Mouse (Mus musculus): ENCODE results near the gene Zfp1. TPM values are rescaled to one million over a fixed set of nuclear protein-coding genes. Genes with fewer than 3 reads are reported as not detected.

Gene Zfp1
- polyA plus RNA-seq, 1 experiment from 2014 or later, result 26.3 TPM

DNA sequence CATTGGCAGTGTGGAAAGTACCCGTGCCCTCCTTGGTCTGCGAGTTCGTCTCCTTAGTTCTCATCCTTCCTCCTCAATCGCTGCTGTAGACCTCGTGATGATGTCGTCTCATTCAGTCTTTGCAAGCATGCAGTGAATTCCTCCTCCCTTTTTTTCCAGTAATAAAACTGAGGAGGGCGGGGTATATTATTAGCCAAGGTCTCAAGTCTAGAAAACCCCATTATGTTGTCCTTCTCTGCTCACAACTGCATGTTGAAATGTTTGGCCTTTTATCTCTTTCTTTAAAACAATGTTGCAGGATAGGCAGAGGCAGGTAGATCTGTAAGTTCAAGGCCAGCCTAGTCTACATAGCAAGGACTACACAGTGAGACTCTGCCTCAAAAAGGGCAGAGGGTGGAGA, 35.8 kb upstream of the Zfp1 start:
- H3K27me3 ChIP-seq, result no peaks in the 10 kb centered on the region
- no peaks in the 10 kb centered on the region for H3K4me1 ChIP-seq
- no peaks in the 10 kb centered on the region for H3K9me3 ChIP-seq
- no peak overlapping the region for H3K4me2 ChIP-seq (replicated peaks)
- H3K36me3 ChIP-seq, result peaks cover 18% of the 10 kb centered on the region
- ATAC-seq (ENCODE audit: insufficient number of reproducible peaks, insufficient read depth, low FRiP score, low TSS enrichment), result no peak
- WGBS, result 92% methylated on average over 7 of the region's 7 CpGs
- no peak overlapping the region for H3K27ac ChIP-seq
- H3K4me3 ChIP-seq, result no peak overlapping the region
- H3K9ac ChIP-seq, result no peak overlapping the region

DNA sequence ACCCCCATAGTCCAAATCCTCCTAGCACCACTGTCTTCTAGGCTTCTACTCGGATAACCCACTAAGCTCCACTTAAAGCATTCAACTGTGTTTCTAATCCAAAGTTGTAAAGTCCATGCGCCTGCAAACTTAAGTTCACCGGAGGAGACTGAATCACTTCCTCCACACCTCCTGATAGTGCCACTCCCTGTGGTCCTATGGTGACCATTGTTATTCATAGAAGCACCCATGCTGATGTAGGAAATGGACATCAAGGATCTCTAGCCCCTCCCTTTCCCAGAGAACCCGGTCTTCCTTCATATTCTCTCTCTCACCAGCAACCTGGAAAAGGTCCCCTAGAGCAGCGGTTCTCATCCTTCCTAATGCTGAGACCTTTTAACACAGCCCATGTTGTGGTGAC, 30.0 kb upstream of the Zfp1 start:
- WGBS, result 91% methylated on average over 5 of the region's 5 CpGs
- no peak overlapping the region for H3K9ac ChIP-seq

DNA sequence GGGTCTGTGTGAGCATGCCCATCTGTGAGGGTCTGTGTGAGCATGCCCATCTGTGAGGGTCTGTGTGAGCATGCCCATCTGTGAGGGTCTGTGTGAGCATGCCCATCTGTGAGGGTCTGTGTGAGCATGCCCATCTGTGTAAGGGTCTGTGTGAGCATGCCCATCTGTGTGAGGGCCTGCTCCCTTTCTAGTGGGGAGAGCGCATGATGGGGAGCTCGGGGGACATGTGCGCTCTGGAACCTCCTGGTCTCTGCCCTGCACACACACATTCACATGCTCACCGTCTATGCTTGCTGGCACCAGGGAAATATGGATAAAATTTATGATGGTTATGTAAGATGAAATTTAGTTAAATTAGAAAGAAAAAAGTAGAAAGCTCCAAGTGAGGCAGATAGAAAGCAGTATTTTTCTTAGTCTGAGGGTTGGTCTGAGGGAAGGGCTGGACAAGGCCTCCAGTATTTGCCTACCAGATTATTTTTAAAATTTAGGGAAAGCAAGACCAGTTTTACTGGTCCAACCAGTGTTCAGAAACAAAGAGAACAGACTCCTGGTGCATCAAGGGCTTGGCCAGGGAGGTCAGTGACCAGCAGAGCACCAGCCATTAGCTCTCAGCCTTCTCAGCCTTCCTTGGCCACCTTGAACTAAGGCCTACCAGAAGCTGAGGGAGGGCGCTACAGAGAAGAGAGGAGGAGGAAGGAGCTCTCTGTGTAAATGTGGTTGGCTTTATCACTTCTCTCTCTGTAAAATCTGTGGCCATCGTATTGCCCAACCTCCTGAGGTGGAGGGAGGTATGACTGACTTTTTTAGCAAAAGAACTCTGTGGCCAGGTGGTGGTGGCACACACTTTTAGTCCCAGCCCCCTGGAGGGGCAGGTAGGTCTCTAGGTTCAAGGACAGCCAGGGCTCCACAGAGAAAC, 28.2 kb upstream of the Zfp1 start:
- peaks cover 25% of the 10 kb centered on the region for H3K36me3 ChIP-seq
- H3K27me3 ChIP-seq, result no peaks in the 10 kb centered on the region
- no peak overlapping the region for H3K9ac ChIP-seq
- H3K27ac ChIP-seq, result no peak overlapping the region
- no peaks in the 10 kb centered on the region for H3K9me3 ChIP-seq
- H3K4me1 ChIP-seq, result 0 out of 2 replicates have a peak, but pooled peaks cover 2% of the 10 kb centered on the region
- no peak overlapping the region for H3K4me2 ChIP-seq (replicated peaks)
- H3K4me3 ChIP-seq, result no peak overlapping the region
- 93% methylated on average over 6 of the region's 6 CpGs for WGBS
- no peak for ATAC-seq (ENCODE audit: insufficient number of reproducible peaks, insufficient read depth, low FRiP score, low TSS enrichment)

More for the DNA sequence above, 30.0 kb upstream of the Zfp1 start:
- ATAC-seq (ENCODE audit: insufficient number of reproducible peaks, insufficient read depth, low FRiP score, low TSS enrichment), result no peak
- H3K27me3 ChIP-seq, result no peaks in the 10 kb centered on the region
- H3K36me3 ChIP-seq, result peaks cover 20% of the 10 kb centered on the region; the same call in 1 of the 2 replicates
- H3K4me2 ChIP-seq (replicated peaks), result no peak overlapping the region
- H3K4me1 ChIP-seq, result 0 out of 2 replicates have a peak, but pooled peaks cover 2% of the 10 kb centered on the region
- H3K4me3 ChIP-seq, result no peak overlapping the region
- H3K27ac ChIP-seq, result no peak overlapping the region
- H3K9me3 ChIP-seq, result no peaks in the 10 kb centered on the region

DNA sequence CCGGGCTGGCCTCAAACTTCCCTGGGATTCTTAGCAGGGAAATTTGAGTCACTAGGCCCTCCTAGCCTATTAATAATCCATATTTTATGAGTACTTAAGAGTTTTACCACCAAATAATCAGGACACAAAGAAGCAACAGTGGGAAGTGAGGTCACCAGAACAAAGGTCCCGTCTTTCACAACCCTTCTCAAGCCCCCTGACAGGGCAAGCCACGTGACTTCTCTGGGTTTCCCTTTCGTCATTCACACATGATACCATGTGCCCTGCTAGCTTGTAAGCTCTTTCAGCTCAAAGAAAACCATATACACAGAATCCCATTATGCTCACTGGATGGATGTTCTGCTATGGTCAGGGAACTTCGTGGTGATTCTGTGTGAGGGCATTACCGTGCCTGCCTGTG, 25.4 kb upstream of the Zfp1 start:
- Histone ChIP-seq H3K36me3 (peaks cover 44% of the 10 kb centered on the region), H3K27me3 (no peaks in the 10 kb centered on the region), H3K27ac (no peak overlapping the region), H3K9me3 (no peaks in the 10 kb centered on the region), H3K9ac (no peak overlapping the region), H3K4me3 (no peak overlapping the region), H3K4me2 (replicated peaks) (no peak overlapping the region), H3K4me1 (0 out of 2 replicates have a peak, but pooled peaks cover 2% of the 10 kb centered on the region)
- WGBS, result 71% methylated on average over 6 of the region's 6 CpGs
- ATAC-seq (ENCODE audit: insufficient number of reproducible peaks, insufficient read depth, low FRiP score, low TSS enrichment), result no peak

DNA sequence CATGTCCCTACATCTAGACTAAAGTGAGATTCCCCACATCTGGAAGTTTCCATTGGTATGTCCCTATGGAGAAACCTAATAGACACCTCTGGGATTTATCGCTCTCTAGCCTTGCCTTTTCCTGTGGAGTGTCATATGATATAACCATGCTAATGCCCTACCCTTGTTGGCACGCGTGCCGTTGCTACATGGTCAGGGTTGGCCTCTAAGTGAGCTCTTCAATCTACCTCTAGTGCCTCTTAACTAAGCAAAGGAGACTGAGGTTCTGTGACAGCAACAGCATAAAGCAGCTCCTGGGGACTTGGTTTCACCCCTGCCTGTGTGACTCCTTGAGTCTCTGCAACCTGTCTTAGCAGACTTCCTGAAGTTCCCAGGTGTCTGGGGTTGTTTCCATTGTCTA, 24.9 kb upstream of the Zfp1 start:
- H3K36me3 ChIP-seq, result peaks cover 47% of the 10 kb centered on the region
- WGBS, result 81% methylated on average over 4 of the region's 4 CpGs

DNA sequence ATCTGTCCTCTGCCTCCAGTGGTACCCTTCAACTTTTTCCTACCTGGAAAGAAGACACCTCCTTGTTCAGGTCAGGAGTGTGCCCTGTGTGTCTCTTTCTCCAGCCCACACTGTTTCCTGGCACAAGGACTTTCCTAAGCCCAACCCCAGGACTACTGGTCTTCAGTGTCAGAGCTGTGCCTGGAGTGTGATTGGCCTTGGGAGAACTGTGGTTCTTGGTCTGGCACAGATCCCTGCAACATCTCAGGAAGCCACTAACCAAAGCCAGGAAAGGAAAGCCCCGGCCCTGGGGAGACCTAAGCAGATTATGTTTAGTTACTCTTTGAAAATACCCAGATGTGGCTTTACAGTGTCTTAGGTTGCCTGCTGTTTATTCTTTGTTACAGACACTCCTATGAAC, 23.3 kb upstream of the Zfp1 start:
- H3K27ac ChIP-seq, result no peak overlapping the region
- peaks cover 46% of the 10 kb centered on the region for H3K36me3 ChIP-seq
- no peak overlapping the region for H3K4me3 ChIP-seq
- no peaks in the 10 kb centered on the region for H3K27me3 ChIP-seq
- ATAC-seq (ENCODE audit: insufficient number of reproducible peaks, insufficient read depth, low FRiP score, low TSS enrichment), result no peak
- no peak overlapping the region for H3K9ac ChIP-seq
- H3K4me1 ChIP-seq, result 0 out of 2 replicates have a peak, but pooled peaks cover 2% of the 10 kb centered on the region
- H3K4me2 ChIP-seq (replicated peaks), result no peak overlapping the region
- H3K9me3 ChIP-seq, result no peaks in the 10 kb centered on the region
- WGBS, result 75% methylated on average over 1 of the region's 1 CpGs

More for the DNA sequence above, 24.9 kb upstream of the Zfp1 start:
- no peak for ATAC-seq (ENCODE audit: insufficient number of reproducible peaks, insufficient read depth, low FRiP score, low TSS enrichment)
- Histone ChIP-seq H3K4me3 (no peak overlapping the region), H3K9ac (no peak overlapping the region), H3K9me3 (no peaks in the 10 kb centered on the region), H3K4me1 (0 out of 2 replicates have a peak, but pooled peaks cover 2% of the 10 kb centered on the region), H3K27ac (0 out of 2 replicates have a peak overlapping the region, but pooled peaks have one; percentile 6), H3K4me2 (replicated peaks) (no peak overlapping the region), H3K27me3 (no peaks in the 10 kb centered on the region)

DNA sequence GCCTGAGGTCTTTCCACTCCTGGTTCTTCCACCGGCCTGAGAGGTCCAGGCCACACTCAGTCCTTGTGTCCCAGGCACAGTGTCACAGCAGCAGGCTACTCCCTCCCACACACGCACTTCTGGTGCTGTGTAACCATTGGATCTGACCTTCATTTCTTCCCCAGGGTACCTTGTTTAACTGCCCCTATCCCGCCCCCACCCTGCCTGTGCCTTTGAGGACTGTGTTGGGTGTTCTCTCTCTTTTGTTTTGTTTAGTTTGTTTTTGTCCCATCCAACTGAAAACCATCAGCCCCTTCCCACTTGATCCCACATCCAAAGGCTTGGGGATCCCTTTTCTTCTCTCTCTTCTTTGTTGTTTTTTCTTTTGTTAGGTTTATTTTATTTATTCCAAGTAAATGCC, 21.1 kb upstream of the Zfp1 start:
- Histone ChIP-seq H3K27ac (no peak overlapping the region), H3K36me3 (peaks cover 44% of the 10 kb centered on the region), H3K4me1 (no peaks in the 10 kb centered on the region), H3K4me3 (no peak overlapping the region), H3K9me3 (no peaks in the 10 kb centered on the region), H3K4me2 (replicated peaks) (no peak overlapping the region), H3K27me3 (no peaks in the 10 kb centered on the region), H3K9ac (no peak overlapping the region)
- WGBS, result 83% methylated on average over 3 of the region's 3 CpGs
- no peak for ATAC-seq (ENCODE audit: insufficient number of reproducible peaks, insufficient read depth, low FRiP score, low TSS enrichment)

DNA sequence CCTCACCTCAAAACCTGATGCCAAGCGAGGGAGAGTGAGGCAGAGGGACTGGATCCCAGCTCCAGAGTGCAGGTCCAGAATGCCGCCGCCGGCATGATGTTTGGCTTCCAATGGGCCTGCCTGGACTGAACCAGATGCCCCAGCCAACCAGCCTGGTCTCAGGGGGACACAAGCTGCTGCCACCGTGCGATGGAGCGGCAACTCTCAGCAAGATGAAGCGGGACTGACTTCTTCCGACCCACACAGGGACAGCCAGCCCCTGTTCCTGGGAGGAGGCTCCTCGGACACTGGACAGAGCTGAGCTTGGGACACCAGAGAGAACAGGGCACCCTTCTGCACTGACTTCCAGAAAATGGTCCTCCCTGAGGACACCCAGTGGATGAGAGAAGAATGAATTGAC, 20.6 kb upstream of the Zfp1 start:
- ATAC-seq (ENCODE audit: insufficient number of reproducible peaks, insufficient read depth, low FRiP score, low TSS enrichment), result no peak
- no peaks in the 10 kb centered on the region for H3K4me1 ChIP-seq
- H3K4me2 ChIP-seq (replicated peaks), result no peak overlapping the region
- H3K9ac ChIP-seq, result no peak overlapping the region
- H3K36me3 ChIP-seq, result peaks cover 44% of the 10 kb centered on the region
- 85% methylated on average over 10 of the region's 10 CpGs for WGBS
- no peaks in the 10 kb centered on the region for H3K9me3 ChIP-seq
- H3K27ac ChIP-seq, result no peak overlapping the region
- no peak overlapping the region for H3K4me3 ChIP-seq
- no peaks in the 10 kb centered on the region for H3K27me3 ChIP-seq

DNA sequence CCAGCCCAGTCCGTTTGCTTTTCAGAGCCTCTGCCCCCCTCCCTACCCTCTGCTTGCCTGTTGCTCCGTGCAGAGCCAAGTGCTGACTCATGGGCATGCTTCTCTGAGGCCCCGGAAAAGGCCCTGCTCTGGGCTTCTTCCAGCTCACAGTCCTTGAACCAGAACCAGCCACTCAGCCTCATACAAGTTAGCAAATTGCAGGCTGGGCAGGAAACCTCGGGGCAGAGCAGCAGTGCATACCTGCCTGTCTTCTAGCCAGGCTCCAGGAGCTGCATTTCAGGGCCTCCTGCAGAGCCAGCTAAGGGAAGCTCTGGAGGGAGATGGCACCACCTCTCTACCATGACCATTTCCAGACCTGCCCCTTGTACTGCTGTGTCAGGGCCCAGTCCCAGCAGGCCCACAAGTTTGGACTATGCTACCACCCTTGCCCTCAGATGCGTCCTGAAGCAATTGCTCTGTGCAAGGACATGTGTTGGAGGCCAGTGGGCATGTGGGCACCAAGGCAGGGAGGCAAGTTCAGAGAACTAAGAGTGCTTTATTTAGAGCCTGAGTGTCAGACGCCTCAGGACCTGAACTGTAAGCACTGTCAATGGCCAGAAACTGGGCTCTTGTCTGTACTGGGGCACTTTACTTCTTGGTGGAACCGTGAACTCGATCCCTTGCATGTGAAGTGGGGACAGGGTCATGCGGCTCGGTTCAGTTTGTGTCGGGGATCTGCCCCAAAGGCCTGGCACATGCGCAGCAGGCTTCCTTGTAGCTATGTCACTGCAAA, 18.9 kb upstream of the Zfp1 start:
- peaks cover 46% of the 10 kb centered on the region for H3K36me3 ChIP-seq
- 84% methylated on average over 12 of the region's 12 CpGs for WGBS

DNA sequence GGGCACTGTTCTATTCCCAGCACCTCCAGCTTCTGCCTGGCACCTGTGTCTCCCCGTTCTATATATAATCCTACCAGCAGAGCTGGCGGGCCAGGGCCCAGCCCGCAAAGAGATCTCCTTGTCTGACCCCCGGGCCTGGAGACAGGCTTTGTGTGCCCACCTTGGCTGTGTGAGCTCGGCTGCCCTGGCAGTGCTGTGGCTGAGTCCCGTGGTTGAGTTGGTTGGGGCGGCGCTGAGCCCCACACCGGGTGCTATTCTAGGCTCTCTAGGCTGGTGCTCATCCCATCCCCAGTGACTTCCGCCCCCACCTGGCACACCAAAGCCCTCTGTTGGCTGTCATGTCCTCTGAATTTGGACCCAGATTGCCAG, 18.4 kb upstream of the Zfp1 start:
- no peaks in the 10 kb centered on the region for H3K27me3 ChIP-seq
- H3K4me1 ChIP-seq, result no peaks in the 10 kb centered on the region
- 91% methylated on average over 10 of the region's 10 CpGs for WGBS
- H3K9me3 ChIP-seq, result no peaks in the 10 kb centered on the region
- no peak for ATAC-seq (ENCODE audit: insufficient number of reproducible peaks, insufficient read depth, low FRiP score, low TSS enrichment)
- H3K4me3 ChIP-seq, result no peak overlapping the region
- H3K36me3 ChIP-seq, result peaks cover 41% of the 10 kb centered on the region
- H3K9ac ChIP-seq, result no peak overlapping the region
- H3K27ac ChIP-seq, result no peak overlapping the region
- no peak overlapping the region for H3K4me2 ChIP-seq (replicated peaks)

More for the DNA sequence above, 18.9 kb upstream of the Zfp1 start:
- no peak overlapping the region for H3K9ac ChIP-seq
- H3K4me3 ChIP-seq, result no peak overlapping the region
- H3K4me2 ChIP-seq (replicated peaks), result no peak overlapping the region
- H3K9me3 ChIP-seq, result no peaks in the 10 kb centered on the region
- no peaks in the 10 kb centered on the region for H3K4me1 ChIP-seq
- H3K27me3 ChIP-seq, result no peaks in the 10 kb centered on the region
- no peak for ATAC-seq (ENCODE audit: insufficient number of reproducible peaks, insufficient read depth, low FRiP score, low TSS enrichment)
- H3K27ac ChIP-seq, result no peak overlapping the region

DNA sequence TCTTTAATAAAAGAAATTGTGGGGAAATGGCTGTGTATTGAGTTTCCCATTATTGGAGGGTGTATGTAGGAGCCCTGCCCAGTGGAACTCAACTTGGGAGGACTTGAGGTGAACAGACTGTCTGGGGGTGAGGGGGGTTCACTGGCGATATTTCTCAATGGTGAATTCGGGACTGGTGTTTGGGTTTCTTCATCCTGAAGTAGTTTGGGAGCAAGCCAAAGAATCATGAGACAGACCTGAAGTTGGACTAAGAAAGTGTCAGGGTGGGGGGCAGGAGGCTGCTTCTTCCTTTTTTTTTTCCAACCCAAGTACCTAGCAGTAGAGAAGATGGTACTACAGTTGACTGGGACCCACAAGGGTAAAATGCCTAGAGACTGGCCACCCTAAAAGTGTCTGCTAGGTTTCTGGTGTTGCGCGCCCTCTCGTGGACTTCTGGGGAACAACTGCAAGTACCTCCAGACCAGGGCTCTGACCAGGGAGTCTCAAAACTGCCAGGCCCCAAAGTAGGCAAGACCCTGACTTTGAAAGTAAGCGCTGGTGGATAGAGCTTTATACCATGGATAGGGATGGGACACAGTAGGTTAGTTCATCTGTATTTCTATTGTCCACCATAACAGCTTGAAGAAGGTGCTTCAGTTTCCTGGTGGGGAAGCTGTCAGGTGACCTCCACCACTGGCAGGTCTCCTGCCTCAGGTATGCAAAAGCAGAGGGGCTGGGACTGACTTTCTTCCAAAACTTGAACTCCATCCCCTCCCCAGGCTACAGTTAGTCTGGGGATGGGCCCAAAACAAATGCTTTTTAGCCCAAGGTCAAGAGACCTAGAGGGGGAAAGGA, 17.3 kb upstream of the Zfp1 start:
- H3K36me3 ChIP-seq, result peaks cover 32% of the 10 kb centered on the region
- no peak overlapping the region for H3K4me2 ChIP-seq (replicated peaks)
- no peak overlapping the region for H3K27ac ChIP-seq
- 34% methylated on average over 6 of the region's 6 CpGs for WGBS
- H3K4me3 ChIP-seq, result no peak overlapping the region
- no peaks in the 10 kb centered on the region for H3K9me3 ChIP-seq
- no peak for ATAC-seq (ENCODE audit: insufficient number of reproducible peaks, insufficient read depth, low FRiP score, low TSS enrichment)
- H3K27me3 ChIP-seq, result no peaks in the 10 kb centered on the region
- H3K4me1 ChIP-seq, result no peaks in the 10 kb centered on the region
- no peak overlapping the region for H3K9ac ChIP-seq
